ENCODE assay signal across 26 mouse cellular contexts in the genomic region with DNA sequence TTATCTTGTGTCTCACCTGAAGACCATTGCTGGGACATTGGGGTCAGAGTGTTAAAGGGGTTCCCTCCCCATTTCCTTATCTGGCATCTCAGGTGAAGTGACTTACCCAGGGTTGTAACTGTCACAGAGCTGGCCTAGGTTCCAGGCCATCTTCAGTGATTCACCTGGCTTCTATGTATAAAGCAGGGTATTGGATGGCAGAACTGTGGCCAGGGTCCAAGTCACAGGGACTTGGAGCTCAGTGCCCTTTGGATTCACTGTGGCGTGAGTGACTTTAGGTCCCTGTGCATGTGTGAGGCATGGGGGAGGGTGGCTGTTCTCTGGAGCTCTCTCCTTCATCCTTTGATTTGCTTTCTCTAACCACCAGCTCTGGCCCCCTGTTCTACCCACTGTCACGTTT. TPM values are rescaled to one million over a fixed set of nuclear protein-coding genes. Genes with fewer than 3 reads are reported as not detected.
DNase-seq lines count a peak whose midpoint lies in the region; ATAC-seq and TF ChIP-seq lines count a peak whose summit lies in the region.
"Had no signal": no experiment of that assay in that cellular context is flagged by ENCODE, and none has a peak within 500 bp of the region (broad histone marks: within the 10 kb centered on the region; RNA-seq: fewer than 3 reads in every experiment).

No protein-coding gene starts in this region.

- WGBS in kidney, embryonic 16.5 days: 66% methylated on average over 2 of the region's 2 CpGs
- 55% methylated on average over 2 of the region's 2 CpGs for WGBS in kidney, postnatal 0 days
- WGBS in small intestine, adult 2 months: 45% methylated on average over 2 of the region's 2 CpGs

- ATAC-seq in kidney, embryonic 16.5 days (ENCODE audit: low FRiP score, low TSS enrichment): no peak
- no peak; the same call in 1 of the 2 replicates for ATAC-seq in kidney, postnatal 0 days (replicated peaks; ENCODE audit: low FRiP score, low read depth)
- ATAC-seq: forebrain, embryonic 13.5 days; midbrain, embryonic 15.5 days had no signal

- H3K4me2 ChIP-seq in kidney, embryonic 16.5 days (replicated peaks; ENCODE audit: low read depth, low read length): no peak overlapping the region
- H3K4me2 ChIP-seq in kidney, postnatal 0 days (ENCODE audit: low read length): no peak overlapping the region
- H3K4me2 ChIP-seq: forebrain, embryonic 13.5 days; hindbrain, embryonic 14.5 days; liver, embryonic 13.5 days; midbrain, embryonic 15.5 days had no signal

- no peak overlapping the region for H3K27ac ChIP-seq in kidney, embryonic 16.5 days (ENCODE audit: low read length)
- no peak overlapping the region for H3K27ac ChIP-seq in MEL (ENCODE audit: control insufficient read depth, low read depth, low read length)
- H3K27ac ChIP-seq in kidney, postnatal 0 days: 0 out of 2 replicates have a peak overlapping the region, but pooled peaks have one; percentile 19
- H3K27ac ChIP-seq in small intestine, adult 2 months (ENCODE audit: insufficient read depth, low read depth, low read length): peak overlapping the region; percentile 79
- H3K27ac ChIP-seq: forebrain, embryonic 13.5 days; hindbrain, embryonic 14.5 days; left cerebral cortex, adult 2 months; liver, embryonic 13.5 days; midbrain, embryonic 15.5 days had no signal

- no peaks in the 10 kb centered on the region for H3K9me3 ChIP-seq in kidney, embryonic 16.5 days (ENCODE audit: low read length)
- H3K9me3 ChIP-seq in MEL (replicated peaks; ENCODE audit: insufficient read depth, low read length): no peaks in the 10 kb centered on the region
- no peaks in the 10 kb centered on the region for H3K9me3 ChIP-seq in kidney, postnatal 0 days (replicated peaks; ENCODE audit: low read length)
- H3K9me3 ChIP-seq: forebrain, embryonic 13.5 days; liver, embryonic 13.5 days; midbrain, embryonic 15.5 days had no signal

- DNase-seq in kidney, adult 18-20 months: peak; percentile 37
- DNase-seq in MEL (ENCODE audit: low read depth, low spot score): no peak
- no peak for DNase-seq in kidney, postnatal 0 days (ENCODE audit: low spot score)
- no peak for DNase-seq in cerebellum, adult 11-12 months
- no peak for DNase-seq in cerebellum, postnatal 14 days
- DNase-seq: adrenal gland, postnatal 25 days; cerebellum, adult 2 months; heart, adult 18-20 months; heart, postnatal 36 days; layer of hippocampus, adult 9-11 months; left cerebral cortex, postnatal 4 days; liver, embryonic 13.5 days; lung, postnatal 14 days; right cerebral cortex, postnatal 25 days; thymus, postnatal 25 days had no signal

- H3K79me2 ChIP-seq in MEL (ENCODE audit: control insufficient read depth, insufficient read depth, low read length, poor library complexity): peaks cover 13% of the 10 kb centered on the region

- no peak for TF ChIP-seq CTCF in MEL (IDR thresholded peaks at IDR 0.05 in 2 of 3, conservative IDR thresholded peaks at IDR 0.05 in 1 of 3; ENCODE audit: control insufficient read depth in 1 of 3, insufficient read depth in 1 of 3, low read depth in 2 of 3, low read length in 3 of 3, poor library complexity in 1 of 3, severe bottlenecking in 1 of 3)
- TF ChIP-seq CTCF in kidney, postnatal 0 days (IDR thresholded peaks at IDR 0.05; ENCODE audit: low read depth): no peak
- TF ChIP-seq CTCF in small intestine, adult 2 months (IDR thresholded peaks at IDR 0.05; ENCODE audit: extremely low read depth, insufficient read length, insufficient replicate concordance, low read depth, low read length): no peak

- H3K9ac ChIP-seq in kidney, embryonic 16.5 days (replicated peaks; ENCODE audit: low read length): no peak overlapping the region
- H3K9ac ChIP-seq in MEL (ENCODE audit: control insufficient read depth, low read depth, low read length, poor library complexity, severe bottlenecking): no peak overlapping the region
- no peak overlapping the region for H3K9ac ChIP-seq in kidney, postnatal 0 days (ENCODE audit: low read depth, low read length)
- H3K9ac ChIP-seq: forebrain, embryonic 13.5 days; hindbrain, embryonic 14.5 days; liver, embryonic 13.5 days; midbrain, embryonic 15.5 days had no signal

- no peak for TF ChIP-seq POLR2A in MEL (IDR thresholded peaks at IDR 0.05; ENCODE audit: control insufficient read depth in 1 of 2, insufficient read depth in 1 of 2, low read depth in 1 of 2, low read length in 2 of 2, poor library complexity in 1 of 2)
- no peak for TF ChIP-seq POLR2A in small intestine, adult 2 months (IDR thresholded peaks at IDR 0.05; ENCODE audit: low read depth, low read length)

- TF ChIP-seq RAD21 in MEL (IDR thresholded peaks at IDR 0.05; ENCODE audit: low read depth, low read length): no peak

- H3K4me3 ChIP-seq in kidney, embryonic 16.5 days (ENCODE audit: low read length): no peak overlapping the region
- no peak overlapping the region for H3K4me3 ChIP-seq in MEL (ENCODE audit: control insufficient read depth in 1 of 2, insufficient read depth in 1 of 2, low read depth in 2 of 2, low read length in 2 of 2)
- no peak overlapping the region for H3K4me3 ChIP-seq in kidney, postnatal 0 days (replicated peaks; ENCODE audit: low read depth, low read length)
- no peak overlapping the region for H3K4me3 ChIP-seq in small intestine, adult 2 months (ENCODE audit: low read depth, low read length)
- H3K4me3 ChIP-seq: erythroblast, embryonic 14.5 days; forebrain, embryonic 13.5 days; left cerebral cortex, adult 2 months; liver, embryonic 13.5 days; midbrain, embryonic 15.5 days; myocyte had no signal

- H3K27me3 ChIP-seq in kidney, embryonic 16.5 days (ENCODE audit: insufficient read depth, low read length): no peaks in the 10 kb centered on the region
- peaks cover 0 to 2% of the 10 kb centered on the region in 2 experiments; a peak in 1 of 4 replicates for H3K27me3 ChIP-seq in MEL (ENCODE audit: control insufficient read depth in 1 of 2, insufficient read depth in 2 of 2, low read length in 2 of 2)
- no peaks in the 10 kb centered on the region for H3K27me3 ChIP-seq in kidney, postnatal 0 days (ENCODE audit: insufficient read depth, low read length)
- H3K27me3 ChIP-seq in small intestine, adult 2 months (ENCODE audit: control insufficient read depth, insufficient read depth, low read length): no peaks in the 10 kb centered on the region
- H3K27me3 ChIP-seq: liver, embryonic 13.5 days had no signal

- TF ChIP-seq EP300 in MEL (IDR thresholded peaks at IDR 0.05; ENCODE audit: low read depth in 1 of 2, low read length in 2 of 2): no peak

- H3K4me1 ChIP-seq in kidney, embryonic 16.5 days (ENCODE audit: insufficient read depth, low read length): peaks cover 36% of the 10 kb centered on the region
- H3K4me1 ChIP-seq in MEL (ENCODE audit: control insufficient read depth in 1 of 2, insufficient read depth in 2 of 2, low read length in 2 of 2): peaks cover 8 to 21% of the 10 kb centered on the region in 2 experiments
- H3K4me1 ChIP-seq in kidney, postnatal 0 days (replicated peaks; ENCODE audit: insufficient read depth, low read length): peaks cover 14% of the 10 kb centered on the region
- H3K4me1 ChIP-seq in small intestine, adult 2 months (ENCODE audit: control insufficient read depth, insufficient read depth, insufficient read length, low read length): peaks cover 40% of the 10 kb centered on the region

- no peaks in the 10 kb centered on the region for H3K36me3 ChIP-seq in kidney, embryonic 16.5 days (ENCODE audit: insufficient read depth, low read length)
- peaks cover 0 to 10% of the 10 kb centered on the region in 2 experiments; a peak in 2 of 4 replicates for H3K36me3 ChIP-seq in MEL (ENCODE audit: control insufficient read depth in 1 of 2, insufficient read depth in 2 of 2, low read length in 2 of 2)
- no peaks in the 10 kb centered on the region for H3K36me3 ChIP-seq in kidney, postnatal 0 days (ENCODE audit: insufficient read depth, low read length)
- no peaks in the 10 kb centered on the region for H3K36me3 ChIP-seq in small intestine, adult 2 months (ENCODE audit: control insufficient read depth, insufficient read depth, low read length)
- H3K36me3 ChIP-seq: G1E; liver, embryonic 13.5 days; midbrain, embryonic 15.5 days had no signal

TF ChIP-seq in MEL, 35 proteins besides CTCF, POLR2A, EP300 and RAD21:
- 0 out of 2 replicates have a peak, but pooled peaks have one; percentile 1 for TF ChIP-seq TCF12 (IDR thresholded peaks at IDR 0.05; ENCODE audit: low read depth, low read length)
- TF ChIP-seq RCOR1 (IDR thresholded peaks at IDR 0.05; ENCODE audit: low read depth, low read length): no peak
TF ChIP-seq in MEL: peak in this region for 1.

RNA-seq across cellular contexts. Expression of a gene that starts 3.1 kb away (rescaled TPM):
- 91.0 and 93.2 TPM in 2 replicates for polyA plus RNA-seq in kidney, embryonic 16.5 days (2015; fragmentation: Nextera tagmentation; extraction: Ambion mirVana)
- 16.6 and 22.0 TPM in 2 replicates for total RNA-seq in MEL (2012; rRNA removed)
- polyA plus RNA-seq in MEL (2012; ENCODE audit: insufficient read depth in 1 of 2, insufficient read length in 2 of 2, low read depth in 1 of 2, low replicate concordance in 2 of 2, missing spikeins in 1 of 2): 10 to 100 TPM in 1 of 2 experiments, not detected in 1; 43.4 TPM
- polyA plus RNA-seq in kidney, postnatal 0 days (2015; fragmentation: Nextera tagmentation; extraction: Ambion mirVana): 77.9 and 80.4 TPM in 2 replicates
- 90.5 and 207 TPM in 2 replicates for polyA plus RNA-seq in small intestine, adult 2 months (2012; rRNA removed)
- total RNA-seq: G1E had no signal

RNA-seq across cellular contexts. Expression of a gene that starts 25.6 kb away (rescaled TPM):
- 7.5 and 7.7 TPM in 2 replicates for polyA plus RNA-seq in kidney, embryonic 16.5 days (2015; fragmentation: Nextera tagmentation; extraction: Ambion mirVana)
- 0.07 TPM in 1 of 2 replicates, not detected in the other for total RNA-seq in MEL (2012; rRNA removed)
- polyA plus RNA-seq in MEL (2012; ENCODE audit: insufficient read depth in 1 of 2, insufficient read length in 2 of 2, low read depth in 1 of 2, low replicate concordance in 2 of 2, missing spikeins in 1 of 2): under 1 TPM in 1 of 2 experiments, not detected in 1; 0.50 TPM
- polyA plus RNA-seq in kidney, postnatal 0 days (2015; fragmentation: Nextera tagmentation; extraction: Ambion mirVana): 19.9 and 22.7 TPM in 2 replicates
- polyA plus RNA-seq in small intestine, adult 2 months (2012; rRNA removed): 11.7 and 11.9 TPM in 2 replicates
- polyA plus RNA-seq: G1E had no signal

RNA-seq across cellular contexts. Expression of a gene that starts 32.3 kb away (rescaled TPM):
- 71.6 and 73.7 TPM in 2 replicates for polyA plus RNA-seq in kidney, embryonic 16.5 days (2015; fragmentation: Nextera tagmentation; extraction: Ambion mirVana)
- total RNA-seq in MEL (2012; rRNA removed): 35.0 and 47.6 TPM in 2 replicates
- 10 to 100 TPM in 1 of 2 experiments, not detected in 1; 64.2 TPM for polyA plus RNA-seq in MEL (2012; ENCODE audit: insufficient read depth in 1 of 2, insufficient read length in 2 of 2, low read depth in 1 of 2, low replicate concordance in 2 of 2, missing spikeins in 1 of 2)
- 69.8 and 71.6 TPM in 2 replicates for polyA plus RNA-seq in kidney, postnatal 0 days (2015; fragmentation: Nextera tagmentation; extraction: Ambion mirVana)
- polyA plus RNA-seq in small intestine, adult 2 months (2012; rRNA removed): 122 and 167 TPM in 2 replicates
- total RNA-seq: G1E had no signal
- polyA plus RNA-seq: G1E had no signal

RNA-seq across cellular contexts. Expression of a gene that starts 34.6 kb away (rescaled TPM):
- polyA plus RNA-seq in kidney, embryonic 16.5 days (2015; fragmentation: Nextera tagmentation; extraction: Ambion mirVana): 4.9 and 6.0 TPM in 2 replicates
- not detected in 2 replicates for total RNA-seq in MEL (2012; rRNA removed)
- polyA plus RNA-seq in MEL (2012; ENCODE audit: insufficient read depth in 1 of 2, insufficient read length in 2 of 2, low read depth in 1 of 2, low replicate concordance in 2 of 2, missing spikeins in 1 of 2): under 1 TPM in 1 of 2 experiments, not detected in 1; 0.13 TPM
- polyA plus RNA-seq in kidney, postnatal 0 days (2015; fragmentation: Nextera tagmentation; extraction: Ambion mirVana): 3.1 and 3.4 TPM in 2 replicates
- polyA plus RNA-seq in small intestine, adult 2 months (2012; rRNA removed): 26.0 and 66.6 TPM in 2 replicates
- total RNA-seq: G1E; gastrocnemius, adult 8-10 months; heart, adult 18-20 months; heart, postnatal 36 days; left cerebral cortex, postnatal 4 days; megakaryocyte-erythroid progenitor cell, adult 5-6 weeks had no signal
- polyA plus RNA-seq: erythroblast, embryonic 14.5 days; G1E had no signal

Comparison
In these comparisons a context has a peak if more than half of its experiments do, and no peak if none do; other contexts are left out.
1. H3K27ac ChIP-seq: peak in kidney, postnatal 0 days (single experiment) and small intestine, adult 2 months (single experiment); none in kidney, embryonic 16.5 days (single experiment) and MEL (single experiment).